Mouse (Mus musculus): Measurements from ENCODE around the gene Panx3. TPM values are rescaled to one million over a fixed set of nuclear protein-coding genes. Genes with fewer than 3 reads are reported as not detected.

The Panx3 gene
- polyA plus RNA-seq, 1 experiment: 0.02 TPM

DNA sequence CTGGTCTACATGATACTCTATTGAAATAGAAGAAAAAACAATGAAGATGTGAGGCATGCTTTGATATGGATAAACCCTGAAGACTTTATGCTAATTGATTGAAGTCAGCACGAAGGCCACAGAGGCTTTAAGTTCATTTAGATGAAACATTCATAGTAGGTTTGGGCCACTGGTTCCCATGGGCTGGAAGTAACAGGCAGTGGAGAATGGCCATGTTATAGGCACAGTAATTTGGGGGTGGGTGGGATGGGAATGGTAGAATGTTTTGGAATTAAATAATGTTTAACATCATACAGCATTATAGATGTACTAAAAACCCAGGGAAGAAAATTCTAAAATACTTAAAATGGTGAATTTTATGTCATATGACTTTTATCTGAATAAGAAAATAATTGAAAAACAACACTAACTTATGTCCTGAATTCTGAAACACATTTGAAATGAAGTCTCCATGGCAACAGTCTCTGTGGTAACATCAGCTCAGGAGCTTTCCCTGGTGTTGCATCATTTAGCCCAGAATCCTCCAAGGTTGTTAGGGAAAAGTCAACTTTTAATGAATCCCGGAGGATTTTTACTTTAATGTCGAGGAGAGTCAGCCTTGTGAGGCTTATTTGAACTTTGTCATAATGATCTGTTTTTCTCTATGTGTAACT, 18.4 kb upstream of the Panx3 start:
- TF ChIP-seq SRF (IDR thresholded peaks at IDR 0.05; ENCODE audit: control insufficient read depth, insufficient read length, low read depth) (no peak), USF1 (IDR thresholded peaks at IDR 0.05; ENCODE audit: low read depth) (no peak), CEBPB (IDR thresholded peaks at IDR 0.05; ENCODE audit: insufficient read depth, poor library complexity, severe bottlenecking) (peak; percentile 85)

GRCm38 (mm10) chr9:37681123-37681522, 12.1 kb upstream of the Panx3 start:
- H3K4me3 ChIP-seq: no peak overlapping the region
- TF ChIP-seq USF1 (IDR thresholded peaks at IDR 0.05; ENCODE audit: low read depth) (no peak), E2F4 (IDR thresholded peaks at IDR 0.05; ENCODE audit: insufficient read depth) (no peak), MAX (IDR thresholded peaks at IDR 0.05; ENCODE audit: low read depth) (no peak), MYOD1 (IDR thresholded peaks at IDR 0.05; ENCODE audit: control insufficient read depth in 1 of 3, insufficient read length in 2 of 3, low read depth in 2 of 3) (no peak), TCF3 (IDR thresholded peaks at IDR 0.05; ENCODE audit: insufficient read length, low read depth) (no peak), REST (IDR thresholded peaks at IDR 0.05; ENCODE audit: insufficient read depth, insufficient read length) (no peak), SRF (IDR thresholded peaks at IDR 0.05; ENCODE audit: control insufficient read depth, insufficient read length, low read depth) (no peak), MYOG (IDR thresholded peaks at IDR 0.05; ENCODE audit: control insufficient read depth in 1 of 3, insufficient read depth in 1 of 3, insufficient read length in 2 of 3, low read depth in 2 of 3) (no peak), TCF12 (IDR thresholded peaks at IDR 0.05; ENCODE audit: insufficient read depth, poor library complexity, severe bottlenecking) (no peak)

More for the DNA sequence above, 18.4 kb upstream of the Panx3 start:
- H3K4me3 ChIP-seq: no peak overlapping the region
- no peaks in the 10 kb centered on the region for H3K27me3 ChIP-seq (ENCODE audit: control insufficient read depth, insufficient read depth, insufficient read length)
- no peaks in the 10 kb centered on the region for H3K79me2 ChIP-seq (ENCODE audit: control insufficient read depth, insufficient read depth)
- H3K4me2 ChIP-seq (ENCODE audit: low read depth): no peak overlapping the region
- no peaks in the 10 kb centered on the region for H3K36me3 ChIP-seq (ENCODE audit: control insufficient read depth, insufficient read depth)
- no peak overlapping the region for H3ac ChIP-seq (ENCODE audit: control insufficient read depth, insufficient read length)

DNA sequence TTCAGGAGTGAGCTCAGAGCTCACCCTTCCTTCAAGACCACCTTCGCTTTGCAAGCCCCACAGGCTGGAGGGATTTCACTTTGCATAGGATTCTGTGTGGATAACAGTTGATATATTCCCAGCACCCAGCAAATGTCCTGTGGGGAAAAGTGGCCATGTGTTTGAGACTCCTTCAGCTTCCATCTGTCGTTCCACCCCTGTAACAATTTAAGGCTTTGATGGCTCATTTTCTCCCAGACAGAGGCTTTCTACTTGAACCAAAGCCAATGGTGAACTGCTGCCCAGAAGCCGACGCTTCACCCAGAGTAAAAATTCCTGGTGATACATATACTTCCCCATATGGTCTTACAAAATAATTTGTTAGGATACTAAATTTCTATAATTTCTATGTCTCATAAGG, 6.3 kb upstream of the Panx3 start:
- no peak overlapping the region for H3K4me2 ChIP-seq (ENCODE audit: low read depth)
- no peaks in the 10 kb centered on the region for H3K79me2 ChIP-seq (ENCODE audit: control insufficient read depth, insufficient read depth)
- no peak overlapping the region for H3K4me3 ChIP-seq
- H3K27me3 ChIP-seq (ENCODE audit: control insufficient read depth, insufficient read depth, insufficient read length): no peaks in the 10 kb centered on the region
- TF ChIP-seq TCF3 (IDR thresholded peaks at IDR 0.05; ENCODE audit: insufficient read length, low read depth): no peak
- TF ChIP-seq REST (IDR thresholded peaks at IDR 0.05; ENCODE audit: insufficient read depth, insufficient read length): no peak
- TF ChIP-seq E2F4 (IDR thresholded peaks at IDR 0.05; ENCODE audit: insufficient read depth): no peak
- no peak for TF ChIP-seq POLR2AphosphoS2 (IDR thresholded peaks at IDR 0.05; ENCODE audit: insufficient read length, low read depth)
- no peak overlapping the region for H3ac ChIP-seq (ENCODE audit: control insufficient read depth, insufficient read length)
- no peaks in the 10 kb centered on the region for H3K36me3 ChIP-seq (ENCODE audit: control insufficient read depth, insufficient read depth)

More at GRCm38 (mm10) chr9:37681123-37681522, 12.1 kb upstream of the Panx3 start:
- Histone ChIP-seq H3ac (ENCODE audit: control insufficient read depth, insufficient read length) (no peak overlapping the region), H3K79me2 (ENCODE audit: control insufficient read depth, insufficient read depth) (no peaks in the 10 kb centered on the region), H3K4me2 (ENCODE audit: low read depth) (no peak overlapping the region), H3K36me3 (ENCODE audit: control insufficient read depth, insufficient read depth) (no peaks in the 10 kb centered on the region), H3K27me3 (ENCODE audit: control insufficient read depth, insufficient read depth, insufficient read length) (no peaks in the 10 kb centered on the region)

DNA sequence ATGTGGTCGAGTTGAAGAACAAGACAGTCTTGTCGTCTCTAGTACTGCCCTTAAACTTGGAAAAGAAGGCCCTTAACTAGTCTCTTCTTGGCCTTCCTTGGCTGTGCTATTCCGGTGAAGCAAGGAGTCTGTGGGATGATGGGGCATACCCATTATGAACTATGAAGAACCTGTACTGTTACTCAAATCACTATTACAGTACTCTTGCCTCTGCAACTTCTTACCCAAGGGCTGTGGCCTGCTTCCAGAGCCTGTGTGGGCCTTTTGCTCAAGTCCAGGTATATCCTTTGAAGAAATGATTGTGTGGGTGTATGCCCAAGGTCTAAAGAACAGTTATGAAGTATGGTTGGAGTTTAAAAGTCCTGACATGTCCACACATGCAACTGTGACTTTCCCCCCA, 1.2 kb upstream of the Panx3 start:
- no peak overlapping the region for H3K4me2 ChIP-seq (ENCODE audit: low read depth)
- H3K36me3 ChIP-seq (ENCODE audit: control insufficient read depth, insufficient read depth): no peaks in the 10 kb centered on the region
- H3ac ChIP-seq (ENCODE audit: control insufficient read depth, insufficient read length): no peak overlapping the region
- H3K79me2 ChIP-seq (ENCODE audit: control insufficient read depth, insufficient read depth): no peaks in the 10 kb centered on the region
- TF ChIP-seq E2F4 (IDR thresholded peaks at IDR 0.05; ENCODE audit: insufficient read depth) (no peak), USF1 (IDR thresholded peaks at IDR 0.05; ENCODE audit: low read depth) (no peak), POLR2A (IDR thresholded peaks at IDR 0.05; ENCODE audit: insufficient read length, low read depth) (no peak), POLR2AphosphoS2 (IDR thresholded peaks at IDR 0.05; ENCODE audit: insufficient read length, low read depth) (no peak), TCF12 (IDR thresholded peaks at IDR 0.05; ENCODE audit: insufficient read depth, poor library complexity, severe bottlenecking) (no peak), CEBPB (IDR thresholded peaks at IDR 0.05; ENCODE audit: insufficient read depth, poor library complexity, severe bottlenecking) (no peak), SRF (IDR thresholded peaks at IDR 0.05; ENCODE audit: control insufficient read depth, insufficient read length, low read depth) (no peak), REST (IDR thresholded peaks at IDR 0.05; ENCODE audit: insufficient read depth, insufficient read length) (no peak), MAX (IDR thresholded peaks at IDR 0.05; ENCODE audit: low read depth) (no peak), MYOG (IDR thresholded peaks at IDR 0.05; ENCODE audit: control insufficient read depth in 1 of 3, insufficient read depth in 1 of 3, insufficient read length in 2 of 3, low read depth in 2 of 3) (no peak), MYOD1 (IDR thresholded peaks at IDR 0.05; ENCODE audit: control insufficient read depth in 1 of 3, insufficient read length in 2 of 3, low read depth in 2 of 3) (no peak), TCF3 (IDR thresholded peaks at IDR 0.05; ENCODE audit: insufficient read length, low read depth) (no peak)
- peaks cover 9% of the 10 kb centered on the region for H3K27me3 ChIP-seq (ENCODE audit: control insufficient read depth, insufficient read depth, insufficient read length)
- no peak overlapping the region for H3K4me3 ChIP-seq

- no peak overlapping the region for H3K4me3 ChIP-seq
- no peak overlapping the region for H3ac ChIP-seq (ENCODE audit: control insufficient read depth, insufficient read length)
- H3K4me2 ChIP-seq (ENCODE audit: low read depth): no peak overlapping the region
- H3K36me3 ChIP-seq (ENCODE audit: control insufficient read depth, insufficient read depth): no peaks in the 10 kb centered on the region
- TF ChIP-seq MAX (IDR thresholded peaks at IDR 0.05; ENCODE audit: low read depth): no peak
- no peak for TF ChIP-seq MYOD1 (IDR thresholded peaks at IDR 0.05; ENCODE audit: control insufficient read depth in 1 of 3, insufficient read length in 2 of 3, low read depth in 2 of 3)
- TF ChIP-seq REST (IDR thresholded peaks at IDR 0.05; ENCODE audit: insufficient read depth, insufficient read length): no peak
- no peak for TF ChIP-seq POLR2AphosphoS2 (IDR thresholded peaks at IDR 0.05; ENCODE audit: insufficient read length, low read depth)
- TF ChIP-seq CEBPB (IDR thresholded peaks at IDR 0.05; ENCODE audit: insufficient read depth, poor library complexity, severe bottlenecking): no peak
- no peak for TF ChIP-seq TCF3 (IDR thresholded peaks at IDR 0.05; ENCODE audit: insufficient read length, low read depth)
- no peak for TF ChIP-seq E2F4 (IDR thresholded peaks at IDR 0.05; ENCODE audit: insufficient read depth)
- TF ChIP-seq USF1 (IDR thresholded peaks at IDR 0.05; ENCODE audit: low read depth): no peak
- TF ChIP-seq TCF12 (IDR thresholded peaks at IDR 0.05; ENCODE audit: insufficient read depth, poor library complexity, severe bottlenecking): no peak
- TF ChIP-seq POLR2A (IDR thresholded peaks at IDR 0.05; ENCODE audit: insufficient read length, low read depth): no peak
- TF ChIP-seq MYOG (IDR thresholded peaks at IDR 0.05; ENCODE audit: control insufficient read depth in 1 of 3, insufficient read depth in 1 of 3, insufficient read length in 2 of 3, low read depth in 2 of 3): no peak
- TF ChIP-seq SRF (IDR thresholded peaks at IDR 0.05; ENCODE audit: control insufficient read depth, insufficient read length, low read depth): no peak
- H3K79me2 ChIP-seq (ENCODE audit: control insufficient read depth, insufficient read depth): no peaks in the 10 kb centered on the region
- H3K27me3 ChIP-seq (ENCODE audit: control insufficient read depth, insufficient read depth, insufficient read length): peaks cover 9% of the 10 kb centered on the region
These were observed 643 bp upstream of the Panx3 start for GRCm38 (mm10) chr9:37669678-37670077.
